Comparison of ENCODE assay signal across 15 mouse cellular contexts in the genomic region with DNA sequence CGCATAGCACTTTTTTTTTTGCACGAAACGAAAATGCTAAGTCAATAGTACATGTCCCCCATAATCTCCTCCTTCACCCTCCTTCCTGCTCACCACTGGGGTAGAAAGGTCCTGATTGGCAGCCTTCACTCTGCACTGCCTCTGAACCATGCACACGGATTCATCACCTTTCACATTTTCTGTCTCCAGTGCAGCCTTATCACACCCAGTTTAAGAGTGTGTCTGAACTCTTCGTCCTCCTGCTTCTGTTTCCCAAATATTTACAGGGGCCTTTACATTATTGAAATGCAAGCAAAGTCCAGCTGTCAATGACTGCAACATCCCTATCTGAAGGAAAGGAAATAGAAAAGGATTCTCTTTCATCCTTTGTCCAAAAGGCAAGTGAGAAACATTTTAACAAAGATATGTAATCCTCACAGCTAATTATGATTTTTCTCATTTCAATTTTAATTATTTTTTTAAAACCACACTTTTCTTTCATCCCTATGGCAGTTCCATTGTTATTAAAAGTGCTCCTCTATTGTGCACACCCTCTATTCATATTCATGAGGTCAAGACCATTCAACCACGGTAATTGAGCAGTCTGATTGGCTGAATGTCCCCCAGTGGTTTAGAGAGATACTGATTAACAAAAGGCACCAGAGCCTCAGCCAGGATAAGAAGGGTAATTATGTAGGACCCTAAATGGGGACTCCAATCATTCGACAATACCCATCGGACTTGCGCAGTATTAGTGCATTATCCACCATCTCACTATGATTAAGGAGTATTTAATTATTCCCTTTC.
A peak's percentile ranks its signal among the peaks of the same experiment; 100 is the strongest.
DNase-seq lines count a peak whose midpoint lies in the region; ATAC-seq and TF ChIP-seq lines count a peak whose summit lies in the region.
"Had no signal": no experiment of that assay in that cellular context is flagged by ENCODE, and none has a peak within 500 bp of the region (broad histone marks: within the 10 kb centered on the region; RNA-seq: fewer than 3 reads in every experiment).

No protein-coding gene starts in this region.

- peaks cover 10% of the 10 kb centered on the region for H3K4me1 ChIP-seq in neural tube, embryonic 12.5 days
- no peaks in the 10 kb centered on the region for H3K4me1 ChIP-seq in neural tube, embryonic 15.5 days
- peaks cover 24% of the 10 kb centered on the region for H3K4me1 ChIP-seq in hindbrain, embryonic 10.5 days (replicated peaks)
- peaks cover 16% of the 10 kb centered on the region for H3K4me1 ChIP-seq in midbrain, embryonic 11.5 days (ENCODE audit: control insufficient read depth, insufficient read depth, low read length)
- no peaks in the 10 kb centered on the region for H3K4me1 ChIP-seq in intestine, postnatal 0 days (replicated peaks; ENCODE audit: control insufficient read depth, insufficient read depth, low read length)
- H3K4me1 ChIP-seq in lung, adult 2 months (ENCODE audit: control insufficient read depth, insufficient read depth, low read length): no peaks in the 10 kb centered on the region
- H3K4me1 ChIP-seq: liver, embryonic 12.5 days had no signal

- H3K9ac ChIP-seq in neural tube, embryonic 12.5 days: no peak overlapping the region
- no peak overlapping the region for H3K9ac ChIP-seq in neural tube, embryonic 15.5 days (replicated peaks)
- H3K9ac ChIP-seq in midbrain, embryonic 11.5 days (ENCODE audit: low read length): no peak overlapping the region
- H3K9ac ChIP-seq in intestine, postnatal 0 days (ENCODE audit: low read depth, low read length): no peak overlapping the region
- H3K9ac ChIP-seq: liver, embryonic 12.5 days had no signal

- H3K27me3 ChIP-seq in neural tube, embryonic 12.5 days (replicated peaks): peaks cover 7% of the 10 kb centered on the region; the same call in 1 of the 2 replicates
- no peaks in the 10 kb centered on the region; the same call in 1 of the 2 replicates for H3K27me3 ChIP-seq in neural tube, embryonic 15.5 days (replicated peaks)
- no peaks in the 10 kb centered on the region for H3K27me3 ChIP-seq in hindbrain, embryonic 10.5 days (ENCODE audit: insufficient read depth, poor library complexity, severe bottlenecking)
- no peaks in the 10 kb centered on the region for H3K27me3 ChIP-seq in midbrain, embryonic 11.5 days (ENCODE audit: control insufficient read depth, insufficient read depth, low read length)
- H3K27me3 ChIP-seq in intestine, postnatal 0 days (replicated peaks; ENCODE audit: control insufficient read depth, insufficient read depth, low read length): no peaks in the 10 kb centered on the region
- H3K27me3 ChIP-seq: liver, embryonic 12.5 days had no signal

- no peaks in the 10 kb centered on the region for H3K36me3 ChIP-seq in neural tube, embryonic 12.5 days
- no peaks in the 10 kb centered on the region for H3K36me3 ChIP-seq in neural tube, embryonic 15.5 days
- H3K36me3 ChIP-seq in hindbrain, embryonic 10.5 days: no peaks in the 10 kb centered on the region
- no peaks in the 10 kb centered on the region for H3K36me3 ChIP-seq in midbrain, embryonic 11.5 days (ENCODE audit: control insufficient read depth, insufficient read depth, low read length)
- no peaks in the 10 kb centered on the region for H3K36me3 ChIP-seq in intestine, postnatal 0 days (ENCODE audit: control insufficient read depth, insufficient read depth)
- H3K36me3 ChIP-seq: liver, embryonic 12.5 days had no signal

- 20% methylated on average over 9 of the region's 9 CpGs for WGBS in neural tube, embryonic 12.5 days
- 23% methylated on average over 9 of the region's 9 CpGs for WGBS in neural tube, embryonic 15.5 days
- 31% methylated on average over 9 of the region's 9 CpGs for WGBS in hindbrain, embryonic 10.5 days
- 18% methylated on average over 9 of the region's 9 CpGs for WGBS in midbrain, embryonic 11.5 days
- 59% methylated on average over 9 of the region's 9 CpGs for WGBS in intestine, postnatal 0 days
- WGBS in lung, adult 2 months: 64% methylated on average over 9 of the region's 9 CpGs

- DNase-seq in hindbrain, embryonic 10.5 days (ENCODE audit: low spot score): peak; percentile 30
- DNase-seq in midbrain, embryonic 11.5 days (ENCODE audit: low spot score, missing footprints): peak; percentile 91
- peak; percentile 90 for DNase-seq in retina, postnatal 1 day
- no peak for DNase-seq in lung, adult 2 months
- DNase-seq: cerebellum, adult 11 months; gastrocnemius, postnatal 36 days; kidney, adult 9 months; lung, postnatal 14 days; right cerebral cortex, postnatal 4 days had no signal

- H3K4me3 ChIP-seq in neural tube, embryonic 12.5 days: no peak overlapping the region
- no peak overlapping the region for H3K4me3 ChIP-seq in neural tube, embryonic 15.5 days (replicated peaks)
- no peak overlapping the region for H3K4me3 ChIP-seq in hindbrain, embryonic 10.5 days
- H3K4me3 ChIP-seq in midbrain, embryonic 11.5 days (ENCODE audit: low read depth, low read length): no peak overlapping the region
- no peak overlapping the region for H3K4me3 ChIP-seq in intestine, postnatal 0 days (ENCODE audit: low read depth, low read length)
- H3K4me3 ChIP-seq in lung, adult 2 months (replicated peaks; ENCODE audit: extremely low read depth, low read depth, low read length): no peak overlapping the region
- H3K4me3 ChIP-seq: liver, embryonic 12.5 days had no signal

- peak; percentile 89 for ATAC-seq in neural tube, embryonic 12.5 days (ENCODE audit: low FRiP score, low read depth)
- no peak for ATAC-seq in neural tube, embryonic 15.5 days (ENCODE audit: low FRiP score)
- ATAC-seq in midbrain, embryonic 11.5 days (ENCODE audit: low FRiP score): peak; percentile 96
- ATAC-seq in CD4-positive, CD25-positive, alpha-beta regulatory T cell, adult 4 months: no peak
- no peak for ATAC-seq in intestine, postnatal 0 days
- ATAC-seq: activated CD4-positive, CD25-positive, alpha-beta regulatory T cell, adult 4 months; liver, embryonic 12.5 days had no signal

- no peak overlapping the region; the same call in 1 of the 2 replicates for H3K27ac ChIP-seq in neural tube, embryonic 12.5 days
- H3K27ac ChIP-seq in neural tube, embryonic 15.5 days (replicated peaks): no peak overlapping the region
- H3K27ac ChIP-seq in hindbrain, embryonic 10.5 days: peak overlapping the region; percentile 73
- peak overlapping the region; percentile 17; the same call in 1 of the 2 replicates for H3K27ac ChIP-seq in midbrain, embryonic 11.5 days (ENCODE audit: low read depth, low read length)
- H3K27ac ChIP-seq in intestine, postnatal 0 days (ENCODE audit: low read depth, low read length): no peak overlapping the region
- H3K27ac ChIP-seq: liver, embryonic 12.5 days had no signal

- no peak for TF ChIP-seq POLR2A in lung, adult 2 months (IDR thresholded peaks at IDR 0.05; ENCODE audit: borderline replicate concordance, extremely low read depth, low read depth, low read length)

- no peaks in the 10 kb centered on the region for H3K9me3 ChIP-seq in neural tube, embryonic 12.5 days
- no peaks in the 10 kb centered on the region for H3K9me3 ChIP-seq in neural tube, embryonic 15.5 days (replicated peaks)
- no peaks in the 10 kb centered on the region for H3K9me3 ChIP-seq in hindbrain, embryonic 10.5 days
- H3K9me3 ChIP-seq in midbrain, embryonic 11.5 days (ENCODE audit: control insufficient read depth, low read length): no peaks in the 10 kb centered on the region
- H3K9me3 ChIP-seq in intestine, postnatal 0 days (ENCODE audit: control insufficient read depth): no peaks in the 10 kb centered on the region
- H3K9me3 ChIP-seq: liver, embryonic 12.5 days had no signal

- TF ChIP-seq CTCF in intestine, postnatal 0 days (IDR thresholded peaks at IDR 0.05; ENCODE audit: low read depth): no peak
- TF ChIP-seq CTCF in lung, adult 2 months (IDR thresholded peaks at IDR 0.05; ENCODE audit: insufficient read depth, low read length): no peak

- no peak overlapping the region for H3K4me2 ChIP-seq in neural tube, embryonic 12.5 days (replicated peaks)
- no peak overlapping the region for H3K4me2 ChIP-seq in neural tube, embryonic 15.5 days
- no peak overlapping the region; the same call in 1 of the 2 replicates for H3K4me2 ChIP-seq in midbrain, embryonic 11.5 days
- H3K4me2 ChIP-seq in intestine, postnatal 0 days (replicated peaks; ENCODE audit: low read depth): no peak overlapping the region
- H3K4me2 ChIP-seq: liver, embryonic 12.5 days had no signal

Comparison
In these comparisons a context has a peak if more than half of its experiments do, and no peak if none do; other contexts are left out.
1. ATAC-seq: peak in neural tube, embryonic 12.5 days (single experiment) and midbrain, embryonic 11.5 days (single experiment); none in neural tube, embryonic 15.5 days (single experiment), CD4-positive, CD25-positive, alpha-beta regulatory T cell, adult 4 months (single experiment) and intestine, postnatal 0 days (single experiment).
2. H3K27ac ChIP-seq: peak in hindbrain, embryonic 10.5 days (single experiment) and midbrain, embryonic 11.5 days (single experiment); none in neural tube, embryonic 12.5 days (single experiment), neural tube, embryonic 15.5 days (single experiment) and intestine, postnatal 0 days (single experiment).